Mouse (Mus musculus): ENCODE data around the gene Pex3.

DNA sequence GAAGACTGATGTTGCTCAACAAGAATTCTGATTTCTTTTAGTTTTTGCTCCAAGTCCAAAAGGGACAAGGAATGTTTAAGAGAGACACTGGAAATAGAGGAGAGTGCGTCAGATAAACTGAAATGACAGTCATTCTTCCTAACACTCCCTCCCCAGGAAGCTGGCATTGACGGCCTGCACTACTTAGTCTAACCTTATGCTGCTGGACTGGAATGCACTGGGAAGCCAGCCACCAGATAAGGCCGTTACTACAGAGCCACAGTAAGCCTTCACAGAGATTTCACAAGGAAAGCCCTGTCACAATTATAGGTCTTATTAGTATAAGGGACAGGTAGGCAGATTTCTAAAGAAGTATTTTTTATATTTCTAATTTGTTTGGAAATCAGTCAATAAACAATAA, 18.2 kb downstream of the Pex3 start:
- TF ChIP-seq CTCF (IDR thresholded peaks at IDR 0.05; ENCODE audit: low read depth) (no peak), EP300 (optimal IDR thresholded peaks at IDR 0.05) (no peak)
